Mouse (Mus musculus) adrenal gland, postnatal 36 days (tissue): Measurements from ENCODE around the gene Car2. TPM values are rescaled to one million over a fixed set of nuclear protein-coding genes. Genes with fewer than 3 reads are reported as not detected.

Experiments
- DNase-seq, 2 experiments: peaks; one replicate each; pipeline ENCODE4 v3.0.0; 2021; ENCODE audit warnings: mixed read lengths in 1 of 2
- total RNA-seq, 2 experiments: library from RNA; stranded (reverse); gene quantifications; 2 replicates each; pipeline ENCODE4 v1.2.3; 2021

Gene Car2
- total RNA-seq, 2 experiments from 2014 or later, result 39.6 to 41.8 TPM

DNA sequence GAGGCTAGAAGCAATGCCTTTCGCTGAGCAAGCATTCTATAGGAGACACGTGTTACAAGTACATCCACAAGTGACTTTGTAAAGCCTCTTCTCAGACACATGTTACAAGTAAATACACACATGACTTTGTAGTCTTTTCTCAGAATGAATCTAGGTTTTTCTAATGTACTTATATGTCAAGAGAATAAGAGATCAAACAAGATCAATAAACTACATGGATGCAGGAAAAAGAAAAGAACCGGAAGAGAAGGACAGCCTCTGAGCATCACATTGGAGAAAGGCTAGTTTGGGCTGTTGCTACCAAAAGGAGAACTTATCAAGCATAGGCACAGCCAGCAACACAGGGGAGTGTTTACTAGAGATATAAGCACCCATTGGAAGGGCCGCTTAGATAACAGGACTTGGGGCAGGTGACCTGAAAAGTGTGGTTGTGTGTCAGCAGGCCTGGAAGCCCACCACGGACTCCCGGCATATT is 7.3 kb upstream of the Car2 start:
- DNase-seq, result no peak

DNA sequence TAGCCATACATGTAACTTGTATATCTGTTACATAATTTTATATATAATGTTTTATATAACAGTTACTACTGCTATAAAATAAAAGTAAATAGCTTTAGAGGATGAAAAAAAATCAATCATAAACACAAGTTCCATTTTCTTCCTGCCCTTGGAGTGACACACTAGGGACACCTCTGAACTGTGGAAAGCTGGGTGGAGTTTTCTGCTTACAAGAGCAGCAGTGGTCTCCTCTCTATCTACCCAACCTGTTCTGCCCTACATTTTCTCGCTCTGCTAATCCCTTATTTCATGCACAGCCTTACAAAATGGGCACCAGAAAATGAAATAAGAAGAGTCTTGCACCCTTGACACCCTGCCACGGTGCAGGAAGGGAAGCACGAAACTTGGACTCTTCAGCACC is 6.8 kb upstream of the Car2 start:
- DNase-seq, result no peak

DNA sequence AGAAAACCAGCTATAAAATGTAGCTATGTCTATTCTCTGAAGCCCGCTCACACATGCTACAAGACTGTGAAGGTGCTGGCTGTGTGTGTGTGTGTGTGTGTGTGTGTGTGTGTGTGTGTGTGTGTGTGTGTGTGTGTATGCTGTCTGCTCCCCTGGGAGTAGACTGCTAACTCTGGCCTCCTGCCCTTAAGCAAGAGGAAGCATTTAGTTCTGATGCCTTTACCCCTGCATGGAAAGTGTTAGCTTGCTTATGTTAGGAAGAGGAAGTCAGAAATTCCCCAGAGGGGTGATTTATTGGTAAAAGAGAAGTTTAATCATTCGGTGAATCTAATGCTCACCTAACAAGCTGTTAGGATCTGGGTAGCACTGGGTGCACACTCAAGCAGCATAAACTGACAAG is 5.8 kb upstream of the Car2 start:
- no peak for DNase-seq

DNA sequence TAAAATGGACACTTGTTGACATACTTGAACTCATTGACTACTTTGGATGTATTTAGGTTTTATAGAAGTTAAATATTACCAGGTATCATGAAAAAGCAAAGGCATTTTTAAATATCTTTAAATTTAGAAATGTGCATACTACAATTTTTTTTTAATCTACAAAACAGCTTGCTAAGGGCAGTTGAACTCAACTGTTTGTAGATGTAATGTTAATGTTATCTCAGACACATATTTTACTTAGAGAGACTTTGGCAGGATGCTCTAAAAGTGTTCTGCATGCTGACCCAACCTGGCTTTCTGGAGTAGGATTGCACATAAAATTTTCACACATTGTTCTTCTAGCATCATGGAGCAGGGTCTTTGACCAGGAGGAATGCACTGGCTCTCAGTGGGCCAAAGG is 4.1 kb upstream of the Car2 start:
- no peak for DNase-seq

DNA sequence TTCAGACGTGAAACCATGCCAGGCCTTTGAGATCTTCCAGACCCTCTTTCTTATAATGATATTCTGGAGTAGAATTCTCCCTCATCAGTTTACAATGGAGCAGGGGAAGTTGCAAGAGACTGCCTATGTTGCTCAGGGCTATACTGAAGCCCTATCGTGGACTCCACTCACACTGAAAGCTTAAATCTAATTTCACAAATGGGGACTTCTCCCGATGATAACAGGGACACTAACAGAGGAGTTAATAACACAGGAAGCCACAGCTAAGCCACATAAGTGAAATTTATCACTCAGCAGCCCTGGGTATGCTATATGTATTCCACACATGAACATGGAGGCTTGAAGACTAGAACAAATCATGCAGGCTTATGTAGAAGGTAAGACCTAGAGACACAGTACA is 3.3 kb upstream of the Car2 start:
- DNase-seq, result no peak

DNA sequence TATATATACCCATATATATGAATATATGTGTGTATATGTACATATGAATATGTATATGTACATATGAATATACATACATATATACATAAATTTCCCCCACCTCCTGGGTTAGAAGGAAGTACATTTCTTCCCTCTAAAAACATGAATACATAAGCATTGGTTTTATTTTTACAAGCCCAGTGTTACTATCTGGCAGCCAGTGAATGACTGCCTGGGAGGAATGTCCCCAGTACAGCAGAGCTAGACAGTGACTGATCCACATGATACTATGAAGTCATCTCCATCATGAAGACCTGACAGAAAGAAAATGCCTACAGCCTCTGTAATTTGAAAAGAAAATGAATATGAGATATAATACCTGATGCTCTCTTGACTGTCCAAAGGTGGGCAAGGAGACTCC is 1.2 kb upstream of the Car2 start:
- no peak for DNase-seq

DNA sequence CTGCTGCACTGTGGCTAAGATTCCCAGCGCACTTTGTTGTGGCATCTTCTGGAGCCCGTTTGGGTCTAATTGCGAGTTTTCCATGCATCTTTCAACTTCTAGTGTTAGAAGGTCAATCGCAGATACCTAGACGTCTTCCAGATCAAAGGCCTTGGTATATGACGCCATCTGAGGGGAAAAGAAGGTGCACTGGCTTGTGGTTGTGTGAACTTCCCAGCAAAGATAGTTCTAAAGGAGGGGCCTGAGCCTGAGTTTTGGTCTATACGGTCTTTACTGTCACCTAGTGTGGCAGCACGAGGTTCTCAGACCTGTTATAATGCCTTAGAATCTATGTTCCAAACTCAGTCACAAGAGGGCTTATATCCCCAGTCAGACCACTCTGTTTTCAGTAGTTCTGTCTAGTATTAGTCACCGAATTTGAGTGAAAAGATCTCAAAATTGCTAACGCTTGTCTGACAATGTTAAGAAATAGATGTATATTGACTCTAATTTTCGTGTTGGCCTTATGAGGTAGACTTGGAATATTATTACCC is 1.1 kb downstream of the Car2 start:
- no peak for DNase-seq

DNA sequence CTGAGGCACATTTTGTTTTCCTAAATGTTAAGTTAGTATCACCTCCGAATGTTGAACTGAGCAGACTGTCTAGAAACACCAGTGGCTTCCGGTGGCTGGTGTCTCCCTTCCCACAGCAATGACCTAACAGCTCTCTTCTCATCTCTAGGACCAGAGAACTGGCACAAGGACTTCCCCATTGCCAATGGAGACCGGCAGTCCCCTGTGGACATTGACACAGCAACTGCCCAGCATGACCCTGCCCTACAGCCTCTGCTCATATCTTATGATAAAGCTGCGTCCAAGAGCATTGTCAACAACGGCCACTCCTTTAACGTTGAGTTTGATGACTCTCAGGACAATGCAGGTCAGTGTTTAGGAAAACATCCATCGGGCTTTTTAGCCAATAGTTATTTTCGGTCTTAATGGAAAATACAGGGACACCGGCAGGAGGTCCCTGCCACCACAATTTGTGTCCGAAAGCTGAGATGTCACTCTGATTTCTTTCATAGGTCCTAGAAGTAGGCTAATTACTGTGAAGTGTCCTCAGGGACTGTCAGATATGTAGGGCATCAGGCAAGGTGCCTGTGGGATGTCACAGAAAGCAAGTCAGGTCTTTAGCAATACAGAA is 1.7 kb downstream of the Car2 start:
- DNase-seq, result no peak

DNA sequence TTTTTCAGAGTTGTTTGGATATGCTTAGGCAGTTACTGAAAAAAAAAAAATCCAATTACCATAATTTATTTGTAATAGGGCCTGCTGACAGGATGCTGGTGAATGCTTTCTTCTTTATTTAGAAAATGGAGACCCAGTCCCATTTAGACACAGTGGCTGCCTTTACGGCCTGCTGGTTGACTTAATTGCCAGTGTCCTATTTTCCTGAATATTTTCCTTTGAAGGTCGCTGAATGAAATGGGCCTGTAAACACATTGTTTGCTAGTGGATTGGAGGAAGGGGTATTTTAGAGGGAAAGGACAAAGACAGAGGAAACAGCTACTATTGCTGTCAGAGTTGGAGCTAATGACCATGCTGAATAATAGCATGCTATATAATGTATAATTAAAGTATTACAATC is 2.5 kb downstream of the Car2 start:
- no peak for DNase-seq

DNA sequence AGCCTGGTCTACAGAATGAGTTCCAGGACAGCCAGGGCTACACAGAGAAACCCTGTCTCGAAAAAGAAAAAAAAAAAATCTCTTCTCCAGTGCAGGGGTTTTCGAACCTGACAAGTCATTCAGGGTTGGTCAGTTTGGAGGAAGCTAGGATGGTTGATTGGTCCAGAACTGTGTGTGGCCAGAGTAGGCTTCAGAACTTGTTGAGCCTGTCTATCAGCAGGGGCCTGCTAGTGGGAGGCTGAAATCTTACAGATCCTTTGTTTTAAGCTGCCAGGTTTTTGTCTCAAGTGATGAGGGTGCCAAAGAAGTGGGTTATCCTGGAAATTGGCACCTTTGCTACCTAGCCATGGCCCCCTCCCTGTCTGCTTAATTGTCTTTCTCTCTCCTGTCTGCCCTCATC is 3.0 kb downstream of the Car2 start:
- DNase-seq, result no peak

DNA sequence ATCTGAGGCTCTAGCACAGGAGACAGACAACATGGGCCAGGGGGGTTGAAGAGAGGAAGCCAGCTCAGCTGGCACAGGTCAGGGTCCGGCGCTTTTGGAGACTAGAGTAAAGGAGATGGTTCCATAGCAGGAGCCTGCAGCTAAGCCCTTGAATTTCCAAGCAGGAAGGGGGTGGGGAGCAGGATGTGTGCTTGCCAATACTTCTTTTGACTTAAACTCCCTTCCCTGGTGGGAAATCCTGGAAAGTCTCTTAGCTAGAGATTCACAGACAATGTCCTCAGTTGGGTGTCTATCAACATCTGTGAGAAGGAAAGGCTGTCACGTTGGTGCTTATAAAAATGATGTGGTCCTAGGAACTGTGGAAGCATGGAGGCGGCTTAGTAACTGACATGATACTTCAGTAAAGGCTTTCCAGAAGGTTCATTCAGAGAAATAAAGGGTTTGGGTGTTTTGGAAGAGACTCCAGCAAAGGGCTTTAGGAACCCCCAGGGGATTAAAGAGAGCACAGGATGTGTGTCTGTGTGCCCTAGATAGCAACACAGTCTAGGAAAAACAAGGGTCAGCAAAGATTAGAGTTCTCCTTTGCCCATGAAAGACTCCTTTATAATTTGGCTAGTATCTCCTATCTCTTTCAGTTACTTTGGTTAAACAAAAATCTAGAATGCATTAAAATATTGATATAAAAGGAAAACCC is 3.8 kb downstream of the Car2 start:
- DNase-seq, result peak in 1 of 2 experiments; percentile 21

DNA sequence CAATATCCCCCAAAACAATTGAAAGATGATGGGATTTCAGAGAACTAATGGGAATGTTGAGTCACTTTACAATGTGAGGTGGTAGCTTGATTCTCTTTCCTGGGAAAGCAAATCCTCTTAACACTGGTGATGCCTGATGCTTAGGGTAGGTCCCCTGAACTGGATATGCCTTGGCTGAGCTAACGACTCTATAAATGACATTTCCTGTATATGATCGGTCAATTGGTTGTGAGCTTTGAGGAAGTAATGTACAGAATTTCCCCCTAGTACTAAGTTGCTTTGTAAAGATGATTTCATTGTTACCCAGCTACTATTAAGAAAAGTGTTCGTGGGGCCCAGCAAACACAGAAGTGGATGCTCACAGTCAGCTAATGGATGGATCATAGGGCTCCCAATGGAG is 6.9 kb downstream of the Car2 start:
- DNase-seq, result no peak

DNA sequence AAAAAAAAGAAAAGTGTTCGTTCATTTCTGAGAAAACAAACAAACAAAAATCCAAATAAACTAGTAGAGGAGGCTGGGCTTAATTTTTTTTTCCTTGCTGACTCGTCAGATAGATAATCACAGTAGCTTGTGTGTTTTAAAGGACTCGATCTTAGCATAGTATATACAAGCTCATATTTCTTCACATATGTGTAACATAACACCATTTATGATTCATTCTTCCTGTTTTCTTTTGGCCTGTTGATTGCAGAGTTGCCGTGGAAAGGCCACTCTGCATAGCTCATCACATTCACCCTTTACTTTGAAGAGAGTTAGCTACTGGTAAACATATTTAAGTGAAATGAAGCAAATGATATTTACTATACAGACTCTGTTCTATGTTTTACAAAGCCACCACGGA is 7.6 kb downstream of the Car2 start:
- DNase-seq, result no peak

DNA sequence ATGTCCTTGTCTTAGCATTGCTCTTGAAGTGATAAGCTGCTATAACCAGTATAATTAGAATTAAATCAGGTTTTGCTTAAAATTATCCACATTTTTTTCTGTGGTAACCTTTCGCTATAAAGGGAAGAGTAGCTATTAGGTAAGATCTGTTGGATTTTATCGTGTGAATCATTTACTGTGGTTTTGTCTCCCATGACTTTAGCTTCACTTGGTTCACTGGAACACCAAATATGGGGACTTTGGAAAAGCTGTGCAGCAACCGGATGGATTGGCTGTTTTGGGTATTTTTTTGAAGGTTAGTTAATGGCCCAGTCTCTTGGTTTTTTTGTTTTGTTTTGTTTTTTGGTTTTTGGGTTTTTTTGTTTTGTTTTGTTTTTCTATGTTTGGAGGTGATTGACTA is 9.3 kb downstream of the Car2 start:
- DNase-seq, result no peak

DNA sequence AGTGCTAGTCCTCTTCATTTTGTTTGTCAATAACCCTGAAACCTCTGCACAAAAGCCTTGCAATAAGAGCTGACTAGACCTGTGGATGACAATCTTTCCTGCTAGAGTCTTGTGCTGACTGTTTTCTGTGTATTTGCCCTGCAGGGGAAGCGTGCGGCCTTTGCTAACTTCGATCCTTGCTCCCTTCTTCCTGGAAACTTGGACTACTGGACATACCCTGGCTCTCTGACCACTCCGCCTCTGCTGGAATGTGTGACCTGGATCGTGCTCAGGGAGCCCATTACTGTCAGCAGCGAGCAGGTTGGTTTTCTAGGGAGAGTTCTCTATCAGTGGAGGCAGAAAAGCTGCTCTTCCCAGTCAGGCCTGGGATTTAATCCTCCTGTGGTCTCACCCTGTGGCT is 11.7 kb downstream of the Car2 start:
- no peak for DNase-seq

DNA sequence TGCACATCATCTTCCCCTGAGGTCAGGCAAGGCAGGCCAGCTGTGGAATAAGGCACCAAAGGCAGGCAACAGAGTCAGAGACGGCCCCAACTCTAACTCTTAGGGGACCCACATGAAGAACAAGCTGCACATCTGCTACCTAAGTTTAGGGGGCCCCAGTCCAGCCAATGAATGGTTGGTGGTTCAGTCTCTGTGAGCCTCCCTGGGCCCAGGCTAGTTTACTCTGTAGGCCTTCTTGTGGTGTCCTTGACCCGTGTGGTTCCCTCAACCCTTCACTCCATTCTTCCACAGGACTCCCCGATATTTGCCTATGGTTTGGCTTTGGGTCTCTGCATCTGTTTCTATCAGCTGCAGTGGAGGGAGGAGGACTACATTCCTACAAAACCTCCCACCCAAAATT is 17.3 kb downstream of the Car2 start:
- DNase-seq, result no peak

DNA sequence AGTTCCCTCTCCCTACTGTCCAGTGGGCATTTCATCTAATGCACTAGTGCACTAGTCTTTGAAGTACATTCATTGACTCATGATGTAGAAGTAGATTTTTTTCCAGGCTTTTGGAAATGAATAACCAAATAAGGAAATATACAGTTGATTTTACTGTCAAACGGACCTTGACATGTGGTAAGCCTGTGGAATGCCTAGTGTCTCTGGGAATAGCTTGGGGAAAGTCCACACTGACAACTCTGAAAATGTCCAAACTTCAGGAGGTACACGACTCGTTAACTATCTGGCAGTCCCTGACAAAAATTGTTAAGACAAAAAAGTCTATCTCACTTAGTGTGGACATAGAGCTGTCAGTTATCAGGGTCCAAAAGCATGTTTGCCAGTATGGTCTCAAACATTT is 18.1 kb downstream of the Car2 start:
- no peak for DNase-seq

DNA sequence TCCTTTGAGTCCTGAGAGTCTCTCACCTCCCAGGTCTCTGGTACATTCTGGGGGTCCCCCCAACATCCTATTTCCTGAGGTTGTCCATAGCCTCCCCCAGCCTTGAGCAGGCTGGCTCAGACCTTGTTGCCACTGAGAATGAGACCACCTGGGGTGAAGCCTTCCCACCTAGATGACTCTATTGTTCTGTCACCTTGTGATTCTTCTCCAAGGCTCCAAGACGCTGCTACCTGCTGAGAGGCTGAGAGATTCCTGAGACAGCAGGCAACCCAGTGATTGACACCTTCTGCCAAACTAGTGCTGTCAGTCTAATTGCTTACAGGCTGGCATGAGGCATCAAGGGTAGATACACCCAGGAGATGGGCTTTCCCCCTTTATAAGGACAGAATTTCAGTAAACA is 21.2 kb downstream of the Car2 start:
- no peak for DNase-seq

DNA sequence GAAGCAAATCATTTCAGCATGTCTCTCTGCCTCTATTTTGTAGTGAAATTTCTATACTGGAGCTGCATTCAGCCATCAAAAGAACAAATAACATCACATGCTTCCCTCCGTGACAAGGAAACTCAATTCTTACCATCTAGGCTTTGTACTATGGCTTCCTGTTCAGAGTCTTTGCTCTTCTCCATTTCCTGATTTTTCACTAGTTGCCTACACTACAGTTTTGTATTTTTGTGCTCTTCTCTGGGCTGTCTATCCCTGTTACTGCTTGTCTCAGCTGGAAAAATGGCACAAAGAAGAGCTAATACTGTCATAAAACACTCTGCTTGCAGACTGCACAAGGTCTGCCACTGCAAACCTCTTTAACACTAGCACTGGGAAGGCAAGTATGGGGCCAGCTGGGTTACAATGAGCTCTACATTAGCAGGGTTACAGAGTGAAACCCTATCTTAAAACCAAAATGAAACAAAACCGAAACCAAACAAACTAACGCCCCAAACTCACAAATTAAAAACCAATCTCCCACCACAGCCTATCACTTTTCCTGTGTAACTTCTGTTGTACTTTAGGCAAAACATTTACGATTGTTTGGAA is 26.0 kb downstream of the Car2 start:
- DNase-seq, result no peak

DNA sequence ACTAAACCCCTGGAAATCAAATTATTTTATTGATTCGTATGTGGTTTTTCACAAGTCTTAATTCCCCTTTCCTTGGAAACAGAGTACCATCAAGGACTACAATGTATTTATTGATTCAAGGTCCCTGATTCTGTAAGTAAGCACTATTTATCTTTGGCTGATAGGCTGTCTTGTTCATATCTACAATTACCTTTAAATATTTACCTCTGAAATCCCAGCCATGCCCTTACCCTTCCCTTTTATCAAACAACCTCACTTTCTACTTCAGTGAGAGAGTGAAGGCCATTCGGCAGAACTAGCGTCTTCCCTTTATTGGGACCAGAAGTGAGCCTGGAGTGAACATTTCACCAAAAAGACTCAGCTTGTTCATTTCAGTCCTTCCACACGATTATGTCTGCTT is 27.7 kb downstream of the Car2 start:
- DNase-seq, result no peak

DNA sequence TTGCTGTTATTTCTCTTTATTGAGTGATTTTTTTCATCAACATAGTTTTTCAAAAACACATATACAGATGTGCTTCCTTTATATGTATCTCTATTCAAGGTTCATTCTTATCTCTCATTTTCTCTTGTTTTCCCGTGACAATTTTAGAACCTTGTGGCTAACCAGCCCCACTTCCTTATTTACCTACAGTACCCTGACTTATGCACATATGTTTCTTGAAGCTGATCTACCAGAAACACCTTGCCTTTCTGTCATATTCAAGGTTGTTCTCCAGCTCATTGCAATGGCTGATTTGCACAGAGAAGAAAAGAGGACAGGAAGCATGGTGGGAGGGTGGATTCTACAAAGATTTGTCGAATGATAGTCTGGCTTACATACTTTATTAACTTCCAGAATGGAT is 29.3 kb downstream of the Car2 start:
- no peak for DNase-seq

DNA sequence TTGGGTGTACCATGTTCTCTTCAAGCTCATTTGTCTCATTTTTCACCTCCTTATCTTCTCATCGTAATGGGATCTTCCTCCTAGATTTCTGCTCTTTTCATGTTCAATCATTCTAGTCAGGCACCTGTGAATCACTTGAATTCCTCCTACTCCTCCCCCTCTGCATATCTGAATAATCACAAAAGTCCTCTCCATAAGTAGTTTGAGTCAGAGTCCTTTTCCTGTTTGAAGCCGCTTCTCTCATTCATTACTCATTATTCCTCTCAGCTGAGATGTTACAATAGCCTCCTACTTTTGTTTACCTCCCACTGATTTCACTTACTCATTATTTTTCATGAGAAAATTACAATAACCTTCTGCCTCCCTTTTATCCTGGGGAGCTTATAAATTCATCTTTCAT is 31.2 kb downstream of the Car2 start:
- DNase-seq, result no peak

DNA sequence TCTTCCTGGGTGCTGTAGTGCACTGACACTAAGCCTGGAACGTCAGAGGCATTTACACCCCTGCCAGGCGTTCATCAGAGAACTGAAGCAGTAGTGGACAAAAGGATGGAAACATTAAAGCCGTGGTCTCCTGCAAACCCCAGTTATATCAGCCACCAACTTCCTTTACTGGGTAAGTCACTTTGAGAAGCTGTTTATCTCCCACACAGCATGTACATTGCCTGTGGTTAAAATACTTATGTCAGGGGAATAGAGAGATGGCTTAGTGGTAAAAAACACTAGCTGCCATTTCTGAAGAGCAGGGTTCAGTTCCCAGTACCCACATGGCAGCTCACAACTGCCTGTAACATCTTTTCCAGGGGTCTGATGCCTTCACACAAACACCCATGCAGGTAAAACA is 58.6 kb downstream of the Car2 start:
- DNase-seq, result no peak

DNA sequence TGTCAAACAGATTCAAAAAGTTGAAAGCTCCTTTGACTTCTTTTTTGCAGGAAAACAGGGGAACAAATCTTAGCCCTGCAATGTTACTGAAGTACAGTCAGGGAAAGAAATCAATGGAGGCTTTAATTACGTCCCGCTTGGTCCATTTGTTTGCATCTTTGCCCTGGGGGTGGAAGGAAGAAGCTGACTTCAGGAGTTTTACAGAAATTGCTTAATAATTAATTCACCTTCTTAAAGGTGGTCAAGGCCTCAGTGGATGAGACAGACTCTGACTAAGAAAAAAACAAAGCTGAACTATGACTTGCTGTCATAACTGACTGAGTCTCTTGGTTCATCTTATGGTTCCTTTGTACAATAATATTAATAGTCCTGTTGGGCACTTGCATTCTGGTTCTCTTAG is 59.6 kb downstream of the Car2 start:
- no peak for DNase-seq
